Mouse (Mus musculus): ENCODE data around the gene Cldn18.

Gene Cldn18

DNA sequence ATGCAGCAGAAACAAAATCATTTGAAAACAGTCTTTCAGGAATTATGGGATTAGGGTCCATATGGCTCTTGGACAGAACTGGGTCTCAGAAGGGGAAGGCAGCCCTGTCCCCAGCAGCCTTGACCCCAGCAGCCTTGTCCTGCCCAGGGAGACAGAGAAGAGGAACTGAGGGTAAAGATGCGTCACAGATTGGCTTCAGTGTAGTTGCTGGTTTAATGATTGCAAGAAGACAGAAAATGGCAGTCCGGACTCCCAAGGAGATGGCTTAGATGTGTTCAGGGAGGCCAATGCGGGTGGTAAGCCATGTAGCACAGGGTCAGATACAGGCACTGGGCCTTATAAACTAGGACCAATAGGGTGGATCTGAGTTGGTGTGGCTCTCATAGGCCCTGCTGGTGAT lies 41.4 kb downstream of the Cldn18 start:
- no peaks in the 10 kb centered on the region for H3K36me3 ChIP-seq (ENCODE audit: insufficient read depth, low read length)
- no peaks in the 10 kb centered on the region for H3K9me3 ChIP-seq (ENCODE audit: low read length)
- H3K27me3 ChIP-seq (ENCODE audit: insufficient read depth, low read length), result no peaks in the 10 kb centered on the region
- TF ChIP-seq CTCF (conservative IDR thresholded peaks at IDR 0.05; ENCODE audit: low read length), result no peak
- no peak for TF ChIP-seq POU5F1 (IDR thresholded peaks at IDR 0.05; ENCODE audit: borderline replicate concordance, low read length)
- TF ChIP-seq NANOG (IDR thresholded peaks at IDR 0.05; ENCODE audit: borderline replicate concordance, low read length), result no peak
- no peak overlapping the region for H3K4me3 ChIP-seq (replicated peaks; ENCODE audit: low read length)
- H3K4me1 ChIP-seq (replicated peaks; ENCODE audit: low read depth, low read length), result peaks cover 12% of the 10 kb centered on the region

DNA sequence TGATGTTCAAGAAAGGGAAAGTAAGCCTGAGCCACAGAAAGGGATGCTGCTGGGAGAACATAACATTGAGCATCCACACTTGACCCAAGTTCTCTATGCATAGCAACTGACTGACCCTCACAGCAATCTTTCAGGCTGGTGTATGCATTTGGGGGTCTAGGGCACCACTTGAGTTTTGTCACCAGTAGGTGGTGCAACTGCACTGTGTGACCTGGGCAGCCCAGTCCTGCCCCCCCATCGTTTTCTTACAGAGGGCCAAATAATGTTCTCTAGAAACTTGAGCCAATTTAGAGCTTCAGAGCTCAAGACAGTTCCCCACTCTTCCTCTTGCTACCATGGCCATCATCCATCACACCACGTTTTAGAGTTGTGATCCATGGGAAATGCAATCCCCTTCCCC lies 45.5 kb downstream of the Cldn18 start:
- H3K27me3 ChIP-seq (ENCODE audit: insufficient read depth, low read length), result no peaks in the 10 kb centered on the region
- peaks cover 12% of the 10 kb centered on the region for H3K4me1 ChIP-seq (replicated peaks; ENCODE audit: low read depth, low read length)
- H3K4me3 ChIP-seq (replicated peaks; ENCODE audit: low read length), result no peak overlapping the region
- 0 out of 2 replicates have a peak, but pooled peaks cover 13% of the 10 kb centered on the region for H3K36me3 ChIP-seq (ENCODE audit: insufficient read depth, low read length)
- peak; percentile 16; the same call in 1 of the 2 replicates for TF ChIP-seq CTCF (conservative IDR thresholded peaks at IDR 0.05; ENCODE audit: low read length)
- TF ChIP-seq NANOG (IDR thresholded peaks at IDR 0.05; ENCODE audit: borderline replicate concordance, low read length), result no peak
- no peak for TF ChIP-seq POU5F1 (IDR thresholded peaks at IDR 0.05; ENCODE audit: borderline replicate concordance, low read length)
- peaks cover 12% of the 10 kb centered on the region for H3K9me3 ChIP-seq (ENCODE audit: low read length)

DNA sequence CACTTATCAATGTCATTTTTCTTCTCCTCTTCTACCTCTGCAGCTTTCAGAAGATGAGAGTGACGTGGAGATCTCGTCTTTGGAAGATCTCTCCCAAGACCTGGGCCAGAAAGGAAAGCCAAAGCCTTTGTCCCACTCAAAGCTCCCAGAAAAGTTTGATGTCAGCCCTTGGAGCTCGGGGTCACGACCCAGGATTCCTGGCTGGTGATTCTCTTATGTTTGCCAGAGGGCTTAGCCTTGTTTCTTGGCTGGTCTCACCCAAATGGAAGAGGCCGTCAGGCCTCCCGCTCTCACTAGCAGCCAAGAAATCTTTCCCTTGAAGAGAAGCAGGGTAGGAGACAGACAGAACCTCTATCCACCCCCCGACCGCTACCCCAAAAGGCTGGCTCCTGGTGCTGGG lies 49.5 kb downstream of the Cldn18 start:
- Histone ChIP-seq H3K27me3 (ENCODE audit: insufficient read depth, low read length) (no peaks in the 10 kb centered on the region), H3K36me3 (ENCODE audit: insufficient read depth, low read length) (0 out of 2 replicates have a peak, but pooled peaks cover 19% of the 10 kb centered on the region), H3K4me1 (replicated peaks; ENCODE audit: low read depth, low read length) (peaks cover 14% of the 10 kb centered on the region), H3K4me3 (replicated peaks; ENCODE audit: low read length) (no peak overlapping the region), H3K9me3 (ENCODE audit: low read length) (peaks cover 12% of the 10 kb centered on the region)
- TF ChIP-seq CTCF (conservative IDR thresholded peaks at IDR 0.05; ENCODE audit: low read length) (no peak), POU5F1 (IDR thresholded peaks at IDR 0.05; ENCODE audit: borderline replicate concordance, low read length) (no peak), NANOG (IDR thresholded peaks at IDR 0.05; ENCODE audit: borderline replicate concordance, low read length) (no peak)

DNA sequence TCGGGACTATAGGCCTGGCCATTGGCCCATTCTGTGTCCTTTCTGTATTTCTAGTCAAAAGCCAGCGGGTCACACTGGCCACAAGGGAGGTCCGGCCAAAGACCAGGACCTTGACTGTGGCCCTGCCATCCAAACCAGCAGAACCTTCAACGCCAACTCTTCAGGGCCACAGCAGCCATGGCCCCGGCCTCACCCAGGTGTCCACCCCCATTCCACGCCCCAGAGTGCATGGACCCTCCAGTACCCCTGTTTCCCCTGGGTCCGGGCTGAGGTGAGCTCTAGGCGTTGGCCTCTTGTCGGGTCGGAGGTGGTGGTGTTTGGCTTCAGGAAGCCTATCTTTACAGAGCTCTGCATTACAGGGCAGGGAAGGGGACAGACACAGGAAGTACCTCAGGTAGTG lies 54.2 kb downstream of the Cldn18 start:
- Histone ChIP-seq H3K36me3 (ENCODE audit: insufficient read depth, low read length) (0 out of 2 replicates have a peak, but pooled peaks cover 14% of the 10 kb centered on the region), H3K4me1 (replicated peaks; ENCODE audit: low read depth, low read length) (peaks cover 34% of the 10 kb centered on the region), H3K4me3 (replicated peaks; ENCODE audit: low read length) (no peak overlapping the region), H3K27me3 (ENCODE audit: insufficient read depth, low read length) (peaks cover 10% of the 10 kb centered on the region), H3K9me3 (ENCODE audit: low read length) (no peaks in the 10 kb centered on the region)
- TF ChIP-seq NANOG (IDR thresholded peaks at IDR 0.05; ENCODE audit: borderline replicate concordance, low read length) (no peak), POU5F1 (IDR thresholded peaks at IDR 0.05; ENCODE audit: borderline replicate concordance, low read length) (no peak), CTCF (conservative IDR thresholded peaks at IDR 0.05; ENCODE audit: low read length) (no peak)

DNA sequence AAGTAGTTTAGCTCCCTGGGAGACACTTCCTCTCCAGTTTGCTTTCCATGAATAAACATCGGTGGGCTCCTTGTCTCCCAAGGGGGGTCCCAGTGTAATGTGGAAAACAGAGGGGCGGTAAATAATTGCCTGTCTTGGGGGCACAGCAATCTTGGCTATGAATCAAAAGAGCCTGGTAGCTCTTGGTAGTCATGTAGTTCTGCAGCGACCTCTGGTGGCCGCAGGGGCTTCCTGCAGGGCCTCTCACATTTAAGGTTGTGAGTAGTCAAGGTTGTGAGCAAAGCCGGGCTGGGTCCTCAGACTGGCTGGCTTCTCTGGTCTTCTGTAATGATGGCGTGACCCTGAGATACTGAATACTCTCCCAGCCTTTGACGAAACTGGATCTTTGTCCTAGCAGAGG lies 54.7 kb downstream of the Cldn18 start:
- no peaks in the 10 kb centered on the region for H3K9me3 ChIP-seq (ENCODE audit: low read length)
- H3K27me3 ChIP-seq (ENCODE audit: insufficient read depth, low read length), result peaks cover 10% of the 10 kb centered on the region
- peaks cover 34% of the 10 kb centered on the region for H3K4me1 ChIP-seq (replicated peaks; ENCODE audit: low read depth, low read length)
- H3K36me3 ChIP-seq (ENCODE audit: insufficient read depth, low read length), result 0 out of 2 replicates have a peak, but pooled peaks cover 9% of the 10 kb centered on the region
- H3K4me3 ChIP-seq (replicated peaks; ENCODE audit: low read length), result no peak overlapping the region
- no peak for TF ChIP-seq POU5F1 (IDR thresholded peaks at IDR 0.05; ENCODE audit: borderline replicate concordance, low read length)
- no peak for TF ChIP-seq NANOG (IDR thresholded peaks at IDR 0.05; ENCODE audit: borderline replicate concordance, low read length)
- peak; percentile 95 for TF ChIP-seq CTCF (conservative IDR thresholded peaks at IDR 0.05; ENCODE audit: low read length)

DNA sequence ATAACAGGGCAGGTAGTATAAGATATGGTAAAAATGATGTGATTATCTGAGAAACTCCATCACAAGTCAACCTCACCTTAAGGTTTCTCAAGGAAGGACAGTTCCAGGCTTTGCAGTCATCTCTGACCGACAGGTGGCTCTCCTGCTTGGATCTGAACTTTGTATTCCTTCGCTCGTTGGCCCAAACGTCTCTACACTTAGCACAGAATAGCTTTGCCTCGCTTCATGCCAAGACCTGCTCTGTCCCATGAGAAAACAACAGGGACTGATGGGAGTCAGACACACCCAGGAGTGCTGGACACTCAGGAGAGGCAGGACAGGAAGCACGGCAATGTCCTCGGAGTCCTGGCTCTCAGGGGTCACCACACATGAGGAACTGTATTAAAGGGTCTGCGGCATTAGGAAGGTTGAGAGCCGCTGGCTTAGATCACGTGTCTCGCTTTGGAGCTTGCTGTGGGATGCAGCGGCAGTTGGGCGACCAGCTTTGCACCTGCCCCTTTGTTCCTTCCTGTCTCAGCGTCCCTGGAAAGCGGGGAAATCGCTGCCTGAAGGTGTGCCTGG lies 55.4 kb downstream of the Cldn18 start:
- peaks cover 34% of the 10 kb centered on the region for H3K4me1 ChIP-seq (replicated peaks; ENCODE audit: low read depth, low read length)
- H3K9me3 ChIP-seq (ENCODE audit: low read length), result no peaks in the 10 kb centered on the region
- H3K36me3 ChIP-seq (ENCODE audit: insufficient read depth, low read length), result 0 out of 2 replicates have a peak, but pooled peaks cover 6% of the 10 kb centered on the region
- peaks cover 10% of the 10 kb centered on the region for H3K27me3 ChIP-seq (ENCODE audit: insufficient read depth, low read length)
- TF ChIP-seq CTCF (conservative IDR thresholded peaks at IDR 0.05; ENCODE audit: low read length) (no peak), POU5F1 (IDR thresholded peaks at IDR 0.05; ENCODE audit: borderline replicate concordance, low read length) (no peak), NANOG (IDR thresholded peaks at IDR 0.05; ENCODE audit: borderline replicate concordance, low read length) (no peak)
- no peak overlapping the region; the same call in 1 of the 2 replicates for H3K4me3 ChIP-seq (replicated peaks; ENCODE audit: low read length)

DNA sequence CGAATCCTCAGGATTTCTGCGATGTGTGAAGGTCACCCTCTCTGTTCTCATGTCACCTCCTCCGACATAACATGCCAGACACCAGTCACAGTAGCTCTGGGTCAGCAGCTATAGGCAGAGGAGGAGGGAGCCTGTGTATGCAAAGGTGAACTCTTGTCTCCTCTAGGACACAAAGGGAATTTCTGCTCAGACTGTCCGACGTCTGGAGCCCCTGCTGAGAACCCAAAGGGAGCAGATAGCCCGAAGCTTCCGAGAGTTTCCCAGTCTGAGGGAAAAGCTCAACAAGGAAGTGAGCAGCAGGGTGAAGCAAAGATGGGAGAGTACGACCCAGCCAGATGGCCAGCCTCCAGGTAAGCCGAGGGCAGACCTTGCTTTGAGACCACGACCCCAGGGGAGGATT lies 56.3 kb downstream of the Cldn18 start:
- TF ChIP-seq CTCF (conservative IDR thresholded peaks at IDR 0.05; ENCODE audit: low read length) (no peak), POU5F1 (IDR thresholded peaks at IDR 0.05; ENCODE audit: borderline replicate concordance, low read length) (no peak), NANOG (IDR thresholded peaks at IDR 0.05; ENCODE audit: borderline replicate concordance, low read length) (no peak)
- peaks cover 8% of the 10 kb centered on the region; the same call in 1 of the 2 replicates for H3K36me3 ChIP-seq (ENCODE audit: insufficient read depth, low read length)
- peaks cover 10% of the 10 kb centered on the region for H3K27me3 ChIP-seq (ENCODE audit: insufficient read depth, low read length)
- no peaks in the 10 kb centered on the region for H3K9me3 ChIP-seq (ENCODE audit: low read length)
- peaks cover 34% of the 10 kb centered on the region for H3K4me1 ChIP-seq (replicated peaks; ENCODE audit: low read depth, low read length)
- no peak overlapping the region for H3K4me3 ChIP-seq (replicated peaks; ENCODE audit: low read length)

DNA sequence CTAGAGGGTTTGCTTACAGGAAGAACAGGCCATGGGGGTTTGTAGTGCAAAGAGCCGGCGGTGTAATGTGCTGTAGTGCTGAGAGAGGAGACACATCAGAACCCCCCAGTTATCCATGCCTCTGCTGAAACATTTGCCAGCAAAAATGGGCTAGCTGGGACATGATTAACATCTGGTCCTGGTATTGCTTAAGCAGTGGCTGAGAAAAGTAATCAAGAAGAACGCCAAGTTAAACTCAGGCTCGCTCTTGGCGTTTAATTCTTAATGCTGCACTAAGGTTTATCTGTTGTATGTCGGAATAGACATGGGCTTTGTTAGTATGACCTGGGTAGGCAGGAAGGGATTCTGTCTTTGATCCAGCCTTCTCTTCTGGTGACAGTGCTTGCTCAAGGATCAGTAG lies 71.0 kb downstream of the Cldn18 start:
- TF ChIP-seq POU5F1 (IDR thresholded peaks at IDR 0.05; ENCODE audit: borderline replicate concordance, low read length) (no peak), CTCF (conservative IDR thresholded peaks at IDR 0.05; ENCODE audit: low read length) (no peak), NANOG (IDR thresholded peaks at IDR 0.05; ENCODE audit: borderline replicate concordance, low read length) (no peak)
- H3K4me1 ChIP-seq (replicated peaks; ENCODE audit: low read depth, low read length), result no peaks in the 10 kb centered on the region
- H3K9me3 ChIP-seq (ENCODE audit: low read length), result no peaks in the 10 kb centered on the region
- H3K36me3 ChIP-seq (ENCODE audit: insufficient read depth, low read length), result peaks cover 14% of the 10 kb centered on the region
- H3K4me3 ChIP-seq (replicated peaks; ENCODE audit: low read length), result no peak overlapping the region
- no peaks in the 10 kb centered on the region for H3K27me3 ChIP-seq (ENCODE audit: insufficient read depth, low read length)

DNA sequence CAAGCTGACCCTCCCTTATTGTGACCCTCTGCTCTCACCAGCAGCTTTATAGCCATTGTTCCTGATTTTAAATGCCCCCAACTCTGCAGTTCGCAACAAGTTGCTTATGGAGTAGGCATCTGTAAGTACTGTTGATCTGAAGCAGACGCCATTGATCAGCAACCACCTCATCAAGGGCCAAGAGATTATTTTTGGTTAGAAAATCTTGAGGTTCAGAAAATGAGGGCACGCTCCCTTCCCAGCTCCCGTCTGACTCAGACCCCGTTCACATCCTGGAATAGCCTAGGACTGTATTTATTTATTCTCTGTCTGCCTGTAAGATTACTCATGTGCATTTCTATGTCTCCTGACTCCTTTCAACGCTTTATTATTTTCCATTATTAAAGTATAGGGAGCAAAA lies 71.7 kb downstream of the Cldn18 start:
- H3K9me3 ChIP-seq (ENCODE audit: low read length), result no peaks in the 10 kb centered on the region
- H3K4me1 ChIP-seq (replicated peaks; ENCODE audit: low read depth, low read length), result no peaks in the 10 kb centered on the region
- TF ChIP-seq POU5F1 (IDR thresholded peaks at IDR 0.05; ENCODE audit: borderline replicate concordance, low read length) (no peak), CTCF (conservative IDR thresholded peaks at IDR 0.05; ENCODE audit: low read length) (no peak), NANOG (IDR thresholded peaks at IDR 0.05; ENCODE audit: borderline replicate concordance, low read length) (no peak)
- H3K36me3 ChIP-seq (ENCODE audit: insufficient read depth, low read length), result peaks cover 8% of the 10 kb centered on the region; the same call in 1 of the 2 replicates
- H3K4me3 ChIP-seq (replicated peaks; ENCODE audit: low read length), result no peak overlapping the region
- H3K27me3 ChIP-seq (ENCODE audit: insufficient read depth, low read length), result no peaks in the 10 kb centered on the region

All from E14TG2a.4 (cell line).